Mouse (Mus musculus) liver, embryonic 14.5 days (tissue): ENCODE results near the gene Dnah17. TPM values are rescaled to one million over a fixed set of nuclear protein-coding genes. Genes with fewer than 3 reads are reported as not detected.

ENCODE experiments used
- ATAC-seq: fragments of 200-750 bp; cut with Nextera tagmentation; 2 replicates; pipeline ENCODE4 v1.8.0; 2017; ENCODE audit warnings: moderate number of reproducible peaks, mild to moderate bottlenecking, moderate library complexity; ENCODE audit not compliant: insufficient read depth
- DNase-seq, 3 experiments: peaks; one replicate each; pipeline ENCODE4 v3.0.0-alpha.2; 2012 to 2013; ENCODE audit warnings: low read depth in 3 of 3, low spot score in 3 of 3
- H3K27ac ChIP-seq: fragments of 300-500 bp; sonication (generic); 2 replicates; pipeline ENCODE4 v1.5.1; 2014; ENCODE audit warnings: moderate library complexity, mild to moderate bottlenecking, control low read depth, inconsistent platforms
- H3K27me3 ChIP-seq: fragments of 300-500 bp; sonication (generic); 2 replicates; pipeline ENCODE4 v1.6.1; 2014; ENCODE audit warnings: mild to moderate bottlenecking, low read length, moderate library complexity; ENCODE audit not compliant: control insufficient read depth, insufficient read depth
- H3K36me3 ChIP-seq: fragments of 300-500 bp; sonication (generic); replicated peaks from 2 replicates; pipeline ENCODE4 v1.6.1; 2014; ENCODE audit warnings: low read depth; ENCODE audit not compliant: control insufficient read depth, insufficient read depth
- H3K4me1 ChIP-seq, 2 experiments: fragments of 200-500 bp in 1 of 2; fragments of 300-500 bp in 1 of 2; sonication (generic) in 1 of 2; replicated peaks; 2 replicates each; pipeline ENCODE4 v1.6.1; 2012 to 2014; ENCODE audit warnings: antibody characterized with exemption in 1 of 2, inconsistent platforms in 1 of 2, low read length in 1 of 2; ENCODE audit not compliant: control insufficient read depth in 2 of 2, insufficient read depth in 2 of 2
- H3K4me2 ChIP-seq: fragments of 300-500 bp; sonication (generic); 2 replicates; pipeline ENCODE4 v1.6.1; 2014; ENCODE audit warnings: low read depth, mild to moderate bottlenecking, control low read depth, moderate library complexity
- H3K4me3 ChIP-seq, 2 experiments: fragments of 200-500 bp in 1 of 2; fragments of 300-500 bp in 1 of 2; sonication (generic) in 1 of 2; 2 replicates each; pipeline ENCODE4 v1.5.1; 2012 to 2014; ENCODE audit warnings: low read depth in 2 of 2, low read length in 2 of 2, mild to moderate bottlenecking in 2 of 2, control low read depth in 1 of 2, inconsistent platforms in 1 of 2, moderate library complexity in 1 of 2; ENCODE audit not compliant: insufficient read depth in 1 of 2
- H3K9ac ChIP-seq: fragments of 300-500 bp; sonication (generic); replicated peaks from 2 replicates; pipeline ENCODE4 v1.6.1; 2014; ENCODE audit warnings: mild to moderate bottlenecking, control low read depth, moderate library complexity
- H3K9me3 ChIP-seq: fragments of 300-500 bp; sonication (generic); 2 replicates; pipeline ENCODE4 v1.6.1; 2016; ENCODE audit warnings: low read length, mixed read lengths; ENCODE audit not compliant: control insufficient read depth
- CTCF ChIP-seq: IDR thresholded peaks from 2 replicates; pipeline ENCODE4 v1.5.1; 2016; ENCODE audit warnings: antibody characterized with exemption, low read depth, control low read depth
- EP300 ChIP-seq: IDR thresholded peaks from 2 replicates; pipeline ENCODE4 v1.6.1; 2016; ENCODE audit warnings: antibody characterized with exemption, low read depth
- WGBS: fragments of 180-500 bp; shearing (Covaris S2); extraction: QIAGEN DNeasy Blood & Tissue Kit; methylation state at CpG from one replicate; pipeline ENCODE4 v1.1.7; 2014; ENCODE audit not compliant: insufficient replicate concordance; 5-methylcytosine and 5-hydroxymethylcytosine counted together
- microRNA-seq: library from miRNA; unstranded; fragments of <30 nt; microRNA quantifications from one replicate; pipeline ENCODE4, GENCODE M21; 2016
- polyA plus RNA-seq, 2 experiments: library from polyadenylated mRNA; depleted of rRNA in 1 of 2; stranded (reverse) in 1 of 2; unstranded in 1 of 2; fragments of >200 nt; fragmentation: Nextera tagmentation in 1 of 2; extraction: Ambion mirVana in 1 of 2; gene quantifications; 2 replicates each; pipeline versions ENCODE4 v1.2.1 to v1.2.3; 2012 to 2014

Dnah17 gene
- polyA plus RNA-seq, 2 experiments, result 0.04 to 0.10 TPM

- H3K27ac ChIP-seq, result no peak overlapping the region
- H3K4me3 ChIP-seq, result no peak overlapping the region
- DNase-seq, result no peak
- TF ChIP-seq EP300, result no peak
- no peak overlapping the region for H3K9ac ChIP-seq
- no peaks in the 10 kb centered on the region for H3K9me3 ChIP-seq
- H3K4me2 ChIP-seq, result no peak overlapping the region
- H3K36me3 ChIP-seq, result no peaks in the 10 kb centered on the region
- H3K27me3 ChIP-seq, result peaks cover 15% of the 10 kb centered on the region
- 32% methylated on average over 5 of the region's 5 CpGs for WGBS
- no peak for ATAC-seq
- peaks cover 0 to 14% of the 10 kb centered on the region in 2 experiments; a peak in 2 of 4 replicates for H3K4me1 ChIP-seq
These were observed 156.9 kb downstream of the Dnah17 start for GRCm38 (mm10) chr11:117973569-117973968.

GRCm38 (mm10) chr11:117972656-117973558 is 157.5 kb downstream of the Dnah17 start:
- WGBS, result 43% methylated on average over 11 of the region's 11 CpGs
- H3K27ac ChIP-seq, result no peak overlapping the region
- no peak for TF ChIP-seq CTCF
- TF ChIP-seq EP300, result no peak
- no peak overlapping the region for H3K4me3 ChIP-seq
- no peak overlapping the region for H3K9ac ChIP-seq
- H3K9me3 ChIP-seq, result no peaks in the 10 kb centered on the region
- DNase-seq (no peak), ATAC-seq (no peak)
- H3K36me3 ChIP-seq, result no peaks in the 10 kb centered on the region
- peaks cover 0 to 14% of the 10 kb centered on the region in 2 experiments; a peak in 2 of 4 replicates for H3K4me1 ChIP-seq
- H3K4me2 ChIP-seq, result no peak overlapping the region
- H3K27me3 ChIP-seq, result peaks cover 21% of the 10 kb centered on the region

Small RNAs within 50 kb of the gene (microRNA-seq; reads per million reads assigned to microRNA genes)
- gene Mir6933, result not detected

Other genes with a start within 250 kb of the Dnah17 start
- gene Socs3, start 160.6 kb downstream of the Dnah17 start, polyA plus RNA-seq (2012; rRNA removed), result 6.5 and 7.0 TPM in 2 replicates
- 2.2 and 2.7 TPM in 2 replicates for gene Socs3, start 160.6 kb downstream of the Dnah17 start, polyA plus RNA-seq (2014; fragmentation: Nextera tagmentation; extraction: Ambion mirVana)
- 11.9 and 12.9 TPM in 2 replicates for gene Pgs1, start 144.3 kb downstream of the Dnah17 start, polyA plus RNA-seq (2012; rRNA removed)
- 11.2 and 12.1 TPM in 2 replicates for gene Pgs1, start 144.3 kb downstream of the Dnah17 start, polyA plus RNA-seq (2014; fragmentation: Nextera tagmentation; extraction: Ambion mirVana)
- gene Cyth1, start 118.0 kb upstream of the Dnah17 start, polyA plus RNA-seq (2012; rRNA removed), result 2.1 and 2.7 TPM in 2 replicates
- gene Cyth1, start 118.0 kb upstream of the Dnah17 start, polyA plus RNA-seq (2014; fragmentation: Nextera tagmentation; extraction: Ambion mirVana), result 1.7 and 1.9 TPM in 2 replicates
- 5.1 and 5.3 TPM in 2 replicates for gene Usp36, start 159.6 kb upstream of the Dnah17 start, polyA plus RNA-seq (2012; rRNA removed)
- 4.1 and 4.6 TPM in 2 replicates for gene Usp36, start 159.6 kb upstream of the Dnah17 start, polyA plus RNA-seq (2014; fragmentation: Nextera tagmentation; extraction: Ambion mirVana)
- gene Cep295nl, start 211.9 kb upstream of the Dnah17 start, polyA plus RNA-seq (2012; rRNA removed), result 0.04 TPM in 2 replicates
- gene Cep295nl, start 211.9 kb upstream of the Dnah17 start, polyA plus RNA-seq (2014; fragmentation: Nextera tagmentation; extraction: Ambion mirVana), result not detected in 2 replicates
- 1.9 and 3.2 TPM in 2 replicates for gene Timp2, start 225.1 kb upstream of the Dnah17 start, polyA plus RNA-seq (2012; rRNA removed)
- 4.6 and 5.7 TPM in 2 replicates for gene Timp2, start 225.1 kb upstream of the Dnah17 start, polyA plus RNA-seq (2014; fragmentation: Nextera tagmentation; extraction: Ambion mirVana)